Mouse (Mus musculus) hindbrain, embryonic 14.5 days (tissue): ENCODE data around the gene Gm3880. TPM values are rescaled to one million over a fixed set of nuclear protein-coding genes. Genes with fewer than 3 reads are reported as not detected.
"Not testable (repeated sequence)": the region's sequence is repeated elsewhere in the genome, so short reads cannot be mapped to it uniquely, and the experiment has no call there.

Source experiments
- ATAC-seq: fragments of 200-750 bp; cut with Nextera tagmentation; 2 replicates; pipeline ENCODE4 v1.8.0; 2017; ENCODE audit warnings: moderate number of reproducible peaks, mild to moderate bottlenecking, moderate TSS enrichment, moderate library complexity; ENCODE audit not compliant: low FRiP score
- DNase-seq: peaks from one replicate; pipeline ENCODE4 v3.0.0-alpha.2; 2015; ENCODE audit warnings: low spot score
- H3K27ac ChIP-seq: fragments of 300-500 bp; sonication (generic); 2 replicates; pipeline ENCODE4 v1.5.1; 2014; ENCODE audit warnings: mild to moderate bottlenecking, moderate library complexity
- H3K27me3 ChIP-seq: fragments of 300-500 bp; sonication (generic); 2 replicates; pipeline ENCODE4 v1.6.1; 2014; ENCODE audit warnings: mild to moderate bottlenecking, low read length, mixed read lengths; ENCODE audit not compliant: control insufficient read depth, insufficient read depth
- H3K36me3 ChIP-seq: fragments of 300-500 bp; sonication (generic); replicated peaks from 2 replicates; pipeline ENCODE4 v1.6.1; 2014; ENCODE audit not compliant: control insufficient read depth, insufficient read depth
- H3K4me1 ChIP-seq: fragments of 300-500 bp; sonication (generic); replicated peaks from 2 replicates; pipeline ENCODE4 v1.6.1; 2014; ENCODE audit warnings: antibody characterized with exemption, low read length, mixed read lengths; ENCODE audit not compliant: control insufficient read depth, insufficient read depth
- H3K4me2 ChIP-seq: fragments of 300-500 bp; sonication (generic); replicated peaks from 2 replicates; pipeline ENCODE4 v1.6.1; 2014; ENCODE audit warnings: mild to moderate bottlenecking, moderate library complexity
- H3K4me3 ChIP-seq: fragments of 300-500 bp; sonication (generic); replicated peaks from 2 replicates; pipeline ENCODE4 v1.5.1; 2014; ENCODE audit warnings: mild to moderate bottlenecking, low read length
- H3K9ac ChIP-seq: fragments of 300-500 bp; sonication (generic); 2 replicates; pipeline ENCODE4 v1.6.1; 2014
- H3K9me3 ChIP-seq: fragments of 300-500 bp; sonication (generic); 2 replicates; pipeline ENCODE4 v1.6.1; 2016; ENCODE audit warnings: low read length; ENCODE audit not compliant: control insufficient read depth
- WGBS: fragments of 180-500 bp; shearing (Covaris S2); extraction: QIAGEN DNeasy Blood & Tissue Kit; methylation state at CpG from one replicate; pipeline ENCODE4 v1.1.7; 2014; 5-methylcytosine and 5-hydroxymethylcytosine counted together
- polyA plus RNA-seq: library from polyadenylated mRNA; unstranded; fragments of >200 nt; fragmentation: Nextera tagmentation; extraction: Ambion mirVana; gene quantifications from 2 replicates; pipeline ENCODE4 v1.2.1, GENCODE M21; 2014

Gm3880 gene
- not detected in 2 replicates for polyA plus RNA-seq

GRCm38 (mm10) chrX:102686872-102687271 is at the start of gene Gm3880:
Gene Gm3880 (minus strand): TSS chrX:102686972.
- not testable (repeated sequence) for H3K4me3 ChIP-seq, DNase-seq, H3K4me2 ChIP-seq, H3K27me3 ChIP-seq, H3K36me3 ChIP-seq, H3K27ac ChIP-seq, ATAC-seq, H3K4me1 ChIP-seq, H3K9me3 ChIP-seq, H3K9ac ChIP-seq
- WGBS: 89% methylated on average over 5 of the region's 5 CpGs

GRCm38 (mm10) chrX:102724226-102724625 is 37.5 kb upstream of the Gm3880 start:
- H3K36me3 ChIP-seq, H3K27ac ChIP-seq, DNase-seq, H3K9me3 ChIP-seq, ATAC-seq, H3K4me3 ChIP-seq, H3K4me1 ChIP-seq, H3K9ac ChIP-seq, H3K4me2 ChIP-seq, H3K27me3 ChIP-seq: not testable (repeated sequence)
- WGBS: 91% methylated on average over 6 of the region's 6 CpGs

- H3K9me3 ChIP-seq, H3K27me3 ChIP-seq, H3K9ac ChIP-seq, H3K4me3 ChIP-seq, H3K36me3 ChIP-seq, DNase-seq, ATAC-seq, H3K4me1 ChIP-seq, H3K27ac ChIP-seq, H3K4me2 ChIP-seq: not testable (repeated sequence)
- WGBS: 89% methylated on average over 6 of the region's 10 CpGs
Observed at GRCm38 (mm10) chrX:102707535-102707934, 20.8 kb upstream of the Gm3880 start, which contains the start of the genes Gm9112 and Dmrtc1b. Gene Gm9112 (minus strand): TSS chrX:102707635. Gene Dmrtc1b (plus strand): TSS chrX:102707865.

- not testable (repeated sequence) for H3K27me3 ChIP-seq, H3K36me3 ChIP-seq, H3K27ac ChIP-seq, H3K9me3 ChIP-seq, H3K4me3 ChIP-seq, ATAC-seq, H3K4me1 ChIP-seq, DNase-seq, H3K4me2 ChIP-seq, H3K9ac ChIP-seq
- 70% methylated on average over 3 of the region's 3 CpGs for WGBS
Observed at GRCm38 (mm10) chrX:102700636-102701035, 13.9 kb upstream of the Gm3880 start.

GRCm38 (mm10) chrX:102689252-102689651 is 2.5 kb upstream of the Gm3880 start:
- not testable (repeated sequence) for H3K36me3 ChIP-seq, H3K4me1 ChIP-seq, H3K4me3 ChIP-seq, H3K27ac ChIP-seq, H3K27me3 ChIP-seq, H3K9ac ChIP-seq, H3K4me2 ChIP-seq, H3K9me3 ChIP-seq
- peak; percentile 34 for DNase-seq
- 0 out of 2 replicates have a peak, but pooled peaks have one; percentile 59 for ATAC-seq
- 29% methylated on average over 4 of the region's 4 CpGs for WGBS

- H3K9me3 ChIP-seq, H3K4me1 ChIP-seq, H3K27me3 ChIP-seq, ATAC-seq, DNase-seq, H3K27ac ChIP-seq, H3K9ac ChIP-seq, H3K4me3 ChIP-seq, H3K4me2 ChIP-seq, H3K36me3 ChIP-seq: not testable (repeated sequence)
- WGBS: 52% methylated on average over 3 of the region's 3 CpGs
Observed at GRCm38 (mm10) chrX:102684706-102685105, 2.1 kb downstream of the Gm3880 start.

GRCm38 (mm10) chrX:102666641-102667040 is 20.1 kb downstream of the Gm3880 start:
- H3K4me3 ChIP-seq: no peak overlapping the region
- WGBS: 86% methylated on average over 2 of the region's 2 CpGs
- no peak overlapping the region for H3K4me2 ChIP-seq
- DNase-seq (no peak), ATAC-seq (no peak)
- H3K27ac ChIP-seq: no peak overlapping the region
- H3K36me3 ChIP-seq: no peaks in the 10 kb centered on the region
- no peaks in the 10 kb centered on the region for H3K9me3 ChIP-seq
- no peaks in the 10 kb centered on the region for H3K4me1 ChIP-seq
- H3K27me3 ChIP-seq: no peaks in the 10 kb centered on the region
- no peak overlapping the region for H3K9ac ChIP-seq

GRCm38 (mm10) chrX:102660712-102661111 is 26.1 kb downstream of the Gm3880 start:
- Histone ChIP-seq H3K27ac (no peak overlapping the region), H3K27me3 (no peaks in the 10 kb centered on the region), H3K4me2 (no peak overlapping the region), H3K36me3 (no peaks in the 10 kb centered on the region), H3K9me3 (no peaks in the 10 kb centered on the region), H3K9ac (no peak overlapping the region), H3K4me3 (no peak overlapping the region), H3K4me1 (no peaks in the 10 kb centered on the region)
- no peak for ATAC-seq
- 13% methylated on average over 3 of the region's 3 CpGs for WGBS
- DNase-seq: peak; percentile 25

- Histone ChIP-seq H3K9ac (no peak overlapping the region), H3K27me3 (peaks cover 16% of the 10 kb centered on the region)
- 91% methylated on average over 1 of the region's 1 CpGs for WGBS
Observed at GRCm38 (mm10) chrX:102645691-102646090, 41.1 kb downstream of the Gm3880 start.

GRCm38 (mm10) chrX:102645146-102645545 is 41.6 kb downstream of the Gm3880 start:
- no peak overlapping the region for H3K27ac ChIP-seq
- no peak overlapping the region for H3K9ac ChIP-seq
- no peaks in the 10 kb centered on the region for H3K9me3 ChIP-seq
- no peaks in the 10 kb centered on the region for H3K36me3 ChIP-seq
- DNase-seq (no peak), ATAC-seq (no peak)
- 0 out of 2 replicates have a peak, but pooled peaks cover 3% of the 10 kb centered on the region for H3K4me1 ChIP-seq
- peaks cover 16% of the 10 kb centered on the region for H3K27me3 ChIP-seq
- WGBS: 57% methylated on average over 6 of the region's 6 CpGs
- H3K4me2 ChIP-seq: peak overlapping the region; percentile 50
- H3K4me3 ChIP-seq: no peak overlapping the region

More at GRCm38 (mm10) chrX:102645691-102646090, 41.1 kb downstream of the Gm3880 start:
- ATAC-seq: no peak
- H3K4me2 ChIP-seq: no peak overlapping the region
- H3K27ac ChIP-seq: no peak overlapping the region
- no peak for DNase-seq
- H3K36me3 ChIP-seq: no peaks in the 10 kb centered on the region
- H3K9me3 ChIP-seq: no peaks in the 10 kb centered on the region
- H3K4me1 ChIP-seq: 0 out of 2 replicates have a peak, but pooled peaks cover 3% of the 10 kb centered on the region
- no peak overlapping the region for H3K4me3 ChIP-seq
